Comparison of ENCODE assay signal across 9 mouse cellular contexts in genomic region chrX:167105931-167106417, GRCm38 (mm10).
A peak's percentile ranks its signal among the peaks of the same experiment; 100 is the strongest.
DNase-seq lines count a peak whose midpoint lies in the region; ATAC-seq and TF ChIP-seq lines count a peak whose summit lies in the region.
"Had no signal": no experiment of that assay in that cellular context is flagged by ENCODE, and none has a peak within 500 bp of the region (broad histone marks: within the 10 kb centered on the region; RNA-seq: fewer than 3 reads in every experiment).

No protein-coding gene starts in this region.

- no peak for TF ChIP-seq POLR2A in bone marrow, adult 2 months (IDR thresholded peaks at IDR 0.05; ENCODE audit: borderline replicate concordance, control insufficient read depth, low read depth, low read length)

- H3K4me1 ChIP-seq in bone marrow, adult 2 months (ENCODE audit: control insufficient read depth, insufficient read depth, low read length) = peaks cover 2% of the 10 kb centered on the region; the same call in 1 of the 2 replicates
- peaks cover 4% of the 10 kb centered on the region; the same call in 1 of the 2 replicates for H3K4me1 ChIP-seq in hindbrain, postnatal 0 days (ENCODE audit: insufficient read depth, low read length)
- peaks cover 11% of the 10 kb centered on the region; the same call in 1 of the 2 replicates for H3K4me1 ChIP-seq in midbrain, embryonic 12.5 days
- H3K4me1 ChIP-seq: embryonic facial prominence, embryonic 12.5 days had no signal

- H3K36me3 ChIP-seq in hindbrain, postnatal 0 days (ENCODE audit: insufficient read depth, low read length) = no peaks in the 10 kb centered on the region
- no peaks in the 10 kb centered on the region for H3K36me3 ChIP-seq in midbrain, embryonic 12.5 days
- H3K36me3 ChIP-seq: embryonic facial prominence, embryonic 12.5 days had no signal

- peak; percentile 15 for DNase-seq in gastrocnemius, adult 2 months
- no peak for DNase-seq in gastrocnemius, postnatal 25 days
- peak; percentile 39 for DNase-seq in hindbrain, postnatal 0 days (ENCODE audit: low spot score)
- DNase-seq in cerebellum, postnatal 36 days = no peak
- no peak for DNase-seq in Muller cell, postnatal 12 days (ENCODE audit: inconsistent ontology term)

- peak overlapping the region; percentile 35 for H3K27ac ChIP-seq in gastrocnemius, adult 2 months
- peak overlapping the region; percentile 69 for H3K27ac ChIP-seq in bone marrow, adult 2 months (ENCODE audit: control insufficient read depth, insufficient read depth, low read depth, low read length, poor library complexity)
- no peak overlapping the region; the same call in 1 of the 2 replicates for H3K27ac ChIP-seq in hindbrain, postnatal 0 days
- peak overlapping the region; percentile 12; the same call in 1 of the 2 replicates for H3K27ac ChIP-seq in midbrain, embryonic 12.5 days (replicated peaks)
- H3K27ac ChIP-seq: embryonic facial prominence, embryonic 12.5 days had no signal

- H3K9me3 ChIP-seq in hindbrain, postnatal 0 days (ENCODE audit: low read length) = no peaks in the 10 kb centered on the region
- no peaks in the 10 kb centered on the region for H3K9me3 ChIP-seq in midbrain, embryonic 12.5 days
- H3K9me3 ChIP-seq: embryonic facial prominence, embryonic 12.5 days had no signal

- H3K9ac ChIP-seq in hindbrain, postnatal 0 days (replicated peaks; ENCODE audit: low read length) = no peak overlapping the region
- H3K9ac ChIP-seq in midbrain, embryonic 12.5 days (replicated peaks) = no peak overlapping the region
- H3K9ac ChIP-seq: embryonic facial prominence, embryonic 12.5 days had no signal

- no peaks in the 10 kb centered on the region for H3K27me3 ChIP-seq in hindbrain, postnatal 0 days (ENCODE audit: insufficient read depth, low read length)
- H3K27me3 ChIP-seq in midbrain, embryonic 12.5 days = peaks cover 65% of the 10 kb centered on the region

- no peak overlapping the region for H3K4me2 ChIP-seq in hindbrain, postnatal 0 days (ENCODE audit: low read depth, low read length)
- H3K4me2 ChIP-seq in midbrain, embryonic 12.5 days (replicated peaks) = no peak overlapping the region
- H3K4me2 ChIP-seq: embryonic facial prominence, embryonic 12.5 days had no signal

- no peak overlapping the region for H3K4me3 ChIP-seq in gastrocnemius, adult 2 months
- H3K4me3 ChIP-seq in bone marrow, adult 2 months (replicated peaks; ENCODE audit: control insufficient read depth, low read depth, low read length) = no peak overlapping the region
- H3K4me3 ChIP-seq in hindbrain, postnatal 0 days (ENCODE audit: low read length) = no peak overlapping the region
- no peak overlapping the region for H3K4me3 ChIP-seq in midbrain, embryonic 12.5 days
- H3K4me3 ChIP-seq: embryonic facial prominence, embryonic 12.5 days had no signal

- no peak for TF ChIP-seq CTCF in gastrocnemius, adult 2 months (IDR thresholded peaks at IDR 0.05)
- no peak for TF ChIP-seq CTCF in bone marrow, adult 2 months (IDR thresholded peaks at IDR 0.05; ENCODE audit: control insufficient read depth, insufficient read depth, low read length)
- no peak for TF ChIP-seq CTCF in hindbrain, postnatal 0 days (IDR thresholded peaks at IDR 0.05; ENCODE audit: low read depth)

- ATAC-seq in hindbrain, postnatal 0 days = peak; percentile 51; the same call in 1 of the 2 replicates
- ATAC-seq in midbrain, embryonic 12.5 days (ENCODE audit: low FRiP score, low read depth) = peak; percentile 84
- no peak for ATAC-seq in erythroid progenitor cell, adult 5-6 weeks (replicated peaks; ENCODE audit: low FRiP score, poor library complexity, severe bottlenecking)

- 19% methylated on average over 11 of the region's 11 CpGs for WGBS in bone marrow, adult 2 months
- WGBS in hindbrain, postnatal 0 days = 44% methylated on average over 11 of the region's 11 CpGs
- WGBS in midbrain, embryonic 12.5 days = 36% methylated on average over 11 of the region's 11 CpGs

- intact Hi-C loops in gastrocnemius, adult 2 months (cut with DNase I) = loop anchor here (5.0 kb wide), 1 partner anchor 41 kb away; no protein-coding TSS in a partner anchor

Comparison
In these comparisons a context has a peak if more than half of its experiments do, and no peak if none do; other contexts are left out.
1. DNase-seq: peak in gastrocnemius, adult 2 months (single experiment) and hindbrain, postnatal 0 days (single experiment); none in gastrocnemius, postnatal 25 days (single experiment), cerebellum, postnatal 36 days (0 of 2) and Muller cell, postnatal 12 days (single experiment).